Mouse (Mus musculus) bone marrow macrophage, adult 2 months (primary cell): ENCODE results near the gene Krtap2-4.

Experiments
- CTCF ChIP-seq: IDR thresholded peaks from 2 replicates; pipeline ENCODE4 v1.5.1; 2012; ENCODE audit warnings: low read depth, mild to moderate bottlenecking, low read length, moderate library complexity
- POLR2A ChIP-seq: IDR thresholded peaks from 2 replicates; pipeline ENCODE4 v1.6.1; 2012; ENCODE audit warnings: mild to moderate bottlenecking, low read depth, low read length, borderline replicate concordance

GRCm38 (mm10) chr11:99650136-99650535 is 35.5 kb upstream of the Krtap2-4 start, which contains the start of gene Gm11555:
- no peak for TF ChIP-seq CTCF
- TF ChIP-seq POLR2A = no peak
